Mouse (Mus musculus): ENCODE measurements around the gene Krtap4-1. TPM values are rescaled to one million over a fixed set of nuclear protein-coding genes. Genes with fewer than 3 reads are reported as not detected.
"Not testable (repeated sequence)": the region's sequence is repeated elsewhere in the genome, so short reads cannot be mapped to it uniquely, and the experiment has no call there.

The Krtap4-1 gene
- total RNA-seq (2021) (not detected), polyA plus RNA-seq (2012; rRNA removed) (not detected in 2 replicates)
- long read RNA-seq = 0 reads

GRCm38 (mm10) chr11:99628138-99628537 lies at the start of gene Krtap4-1:
Gene Krtap4-1 (minus strand): TSS chr11:99628238.
- no peak for DNase-seq

GRCm38 (mm10) chr11:99665860-99666259 lies 37.8 kb upstream of the Krtap4-1 start, which contains the start of gene Krtap4-6:
Gene Krtap4-6 (minus strand): TSS chr11:99665960.
- DNase-seq = no peak

GRCm38 (mm10) chr11:99662802-99663201 lies 34.8 kb upstream of the Krtap4-1 start:
- no peak for DNase-seq

- no peak for DNase-seq
Observed at GRCm38 (mm10) chr11:99659256-99659655, 31.2 kb upstream of the Krtap4-1 start.

DNA sequence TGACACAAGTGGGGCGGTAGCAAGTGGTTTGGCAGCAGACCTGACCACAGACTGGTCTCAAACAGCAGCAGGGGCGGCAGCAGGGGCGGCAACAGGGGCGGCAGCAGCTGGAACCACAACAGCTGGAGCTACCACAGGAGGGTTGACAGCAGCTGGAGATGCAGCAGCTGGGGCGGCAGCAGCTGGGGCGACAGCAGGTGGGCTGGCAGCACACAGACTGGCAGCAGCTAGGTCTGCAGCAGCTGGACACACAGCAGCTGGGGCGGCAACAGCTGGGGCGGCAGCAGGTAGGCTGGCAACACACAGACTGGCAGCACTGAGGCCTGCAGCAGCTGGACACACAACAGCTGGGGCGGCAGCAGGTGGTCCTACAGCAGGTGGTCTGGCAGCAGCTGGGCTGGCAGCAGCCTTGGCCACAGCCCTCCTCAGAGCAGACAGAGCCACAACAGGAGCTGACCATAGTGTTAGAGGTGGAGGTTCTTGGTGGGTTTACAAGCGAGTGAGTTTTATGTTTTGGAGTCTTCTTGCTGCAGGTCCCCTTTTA lies 30.5 kb upstream of the Krtap4-1 start, which contains the start of gene Gm11563:
TSS of gene Gm11563 (minus strand) at position 494 of the 544 bp plus-strand sequence.
- not testable (repeated sequence) for DNase-seq

DNA sequence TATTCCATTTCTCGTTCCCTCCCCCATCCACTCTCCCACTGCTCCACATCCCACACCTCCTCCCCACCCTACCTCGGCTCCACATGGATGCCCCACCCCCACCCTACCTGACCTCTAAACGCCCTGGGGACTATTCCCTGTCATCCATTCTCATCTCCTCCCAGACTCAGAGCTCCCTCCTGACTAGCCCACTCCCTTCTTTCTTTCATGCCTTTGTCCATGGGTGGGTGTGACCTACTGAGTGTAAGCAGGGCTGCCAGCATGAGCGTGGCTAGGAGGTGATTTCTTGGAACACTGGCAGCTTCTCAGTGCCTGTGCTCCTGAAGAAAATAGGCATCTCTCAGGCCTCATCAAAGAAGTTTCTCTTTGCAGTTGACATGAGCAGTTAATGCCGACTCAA lies 29.0 kb upstream of the Krtap4-1 start:
- DNase-seq = no peak

- no peak for DNase-seq
Observed at GRCm38 (mm10) chr11:99650136-99650535, 22.1 kb upstream of the Krtap4-1 start, which contains the start of gene Gm11555. Gene Gm11555 (minus strand): TSS chr11:99650236.

DNA sequence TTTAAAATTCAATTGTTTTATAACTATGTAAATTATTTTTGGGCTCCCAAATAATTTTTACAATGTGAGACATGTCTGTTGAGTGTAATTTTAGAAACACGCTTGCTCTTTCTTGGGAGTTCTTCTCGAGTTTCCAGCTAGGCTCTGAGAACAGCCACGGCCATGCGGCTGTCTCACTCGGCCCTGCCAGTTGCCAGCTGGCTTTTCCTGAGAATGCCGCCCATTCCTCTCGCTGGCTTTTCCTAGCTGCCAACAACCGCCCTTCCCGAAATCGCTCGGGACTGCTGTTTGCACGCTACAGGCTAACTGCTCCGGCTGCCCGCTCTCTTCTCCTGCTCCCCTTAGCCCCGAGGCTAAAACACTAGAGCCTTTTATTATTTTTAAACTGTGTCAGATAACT lies 18.4 kb upstream of the Krtap4-1 start:
- no peak for DNase-seq

DNA sequence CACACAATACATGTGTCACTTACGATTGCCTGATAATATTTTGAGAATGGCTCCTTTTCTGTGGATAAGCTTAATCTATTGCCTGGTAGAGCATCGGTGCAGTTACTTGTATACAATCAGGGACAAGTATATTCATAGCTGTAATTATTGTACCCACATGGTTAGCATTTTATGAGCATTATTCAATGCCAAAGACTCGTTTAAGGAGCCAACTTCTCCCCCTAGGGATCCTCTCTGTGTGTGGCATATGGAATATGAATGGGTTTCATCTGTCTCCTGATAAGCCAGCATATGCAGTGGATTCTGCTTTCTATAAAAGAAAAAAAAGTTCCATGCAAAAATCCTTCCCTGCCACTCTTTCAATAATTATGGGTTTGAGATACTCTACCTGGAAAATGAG lies 16.3 kb upstream of the Krtap4-1 start:
- no peak for DNase-seq

DNA sequence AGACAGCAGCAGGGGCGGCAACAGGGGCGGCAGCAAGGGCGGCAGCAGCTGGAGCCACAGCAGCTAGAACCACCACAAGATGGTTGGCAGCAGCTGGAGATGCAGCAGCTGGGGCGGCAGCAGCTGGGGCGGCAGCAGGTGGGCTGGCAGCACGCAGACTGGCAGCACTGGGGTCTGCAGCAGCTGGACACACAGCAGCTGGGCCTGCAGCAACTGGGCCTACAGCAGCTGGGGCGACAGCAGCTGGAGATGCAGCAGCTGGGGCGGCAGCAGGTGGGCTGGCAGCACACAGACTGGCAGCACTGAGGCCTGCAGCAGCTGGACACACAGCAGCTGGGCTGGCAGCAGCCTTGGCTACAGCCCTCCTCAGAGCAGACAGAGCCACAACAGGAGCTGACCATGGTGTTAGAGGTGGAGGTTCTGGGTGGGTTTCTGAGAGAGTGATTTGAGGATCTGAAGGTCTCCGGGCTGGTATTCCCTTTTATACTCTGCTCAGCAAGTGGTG lies 15.6 kb upstream of the Krtap4-1 start, which contains the start of gene Krtap4-7:
TSS of gene Krtap4-7 (minus strand) at position 455 of the 505 bp plus-strand sequence.
- not testable (repeated sequence) for DNase-seq

DNA sequence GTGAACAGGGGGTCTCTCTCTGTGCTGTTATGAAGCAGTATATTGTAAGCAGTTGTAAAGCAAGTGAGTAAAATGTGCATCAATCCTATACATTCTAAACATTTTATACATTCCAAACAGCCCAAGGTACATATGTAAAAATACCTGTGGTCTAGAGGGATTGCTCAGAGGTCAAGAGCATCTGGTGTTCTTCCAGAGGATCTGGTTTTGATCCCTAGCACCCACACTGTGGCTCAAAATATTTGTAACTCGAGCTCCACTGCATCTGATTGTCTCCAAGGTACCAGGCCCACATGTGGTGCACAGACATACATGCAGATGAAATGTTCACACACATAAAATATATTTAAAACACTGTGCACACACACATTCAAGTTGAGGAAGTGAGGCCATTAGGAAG lies 12.9 kb upstream of the Krtap4-1 start:
- no peak for DNase-seq

GRCm38 (mm10) chr11:99637086-99637485 lies 9.0 kb upstream of the Krtap4-1 start:
- DNase-seq = no peak

- DNase-seq = no peak
Observed at GRCm38 (mm10) chr11:99634653-99635134, 6.7 kb upstream of the Krtap4-1 start, which contains the start of gene Krtap4-2. Gene Krtap4-2 (minus strand): TSS chr11:99635084.

GRCm38 (mm10) chr11:99633293-99633692 lies 5.3 kb upstream of the Krtap4-1 start:
- no peak for DNase-seq

DNA sequence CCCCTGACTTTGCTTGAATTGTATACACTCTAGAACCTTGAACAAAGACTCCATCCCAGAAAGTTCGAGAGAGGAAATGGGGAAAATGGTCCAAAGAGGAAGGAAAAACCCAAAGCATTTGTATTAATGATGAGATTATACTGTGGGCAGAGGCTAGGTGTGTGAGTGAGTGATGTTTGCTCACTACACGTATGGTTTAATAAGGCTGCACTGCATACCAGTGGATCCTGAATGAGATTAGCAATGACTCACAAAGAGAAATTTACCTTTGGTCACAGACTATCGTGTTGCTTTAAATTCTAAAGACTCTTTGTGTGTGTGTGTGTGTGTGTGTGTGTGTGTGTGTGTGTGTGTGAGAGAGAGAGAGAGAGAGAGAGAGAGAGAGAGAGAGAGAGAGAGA lies 2.9 kb upstream of the Krtap4-1 start:
- no peak for DNase-seq

DNA sequence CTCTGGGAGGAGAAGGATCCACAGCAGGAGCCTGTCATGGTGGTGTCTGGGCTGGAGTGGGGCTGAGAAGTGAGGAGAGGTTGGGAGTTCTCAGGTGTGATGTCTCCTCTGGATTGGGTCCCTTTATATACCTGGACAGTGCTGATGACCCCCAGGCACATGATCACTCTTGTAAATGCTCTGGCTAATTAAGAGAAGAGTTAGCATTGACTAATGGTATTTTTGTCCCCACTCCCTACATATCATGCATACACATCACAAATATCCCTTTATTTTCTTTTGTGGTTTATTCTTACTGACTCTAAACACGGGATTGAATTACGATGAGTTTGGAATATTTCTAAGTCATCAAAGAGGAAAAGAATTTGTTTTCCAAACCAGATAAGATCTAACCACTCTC lies 7.7 kb downstream of the Krtap4-1 start, which contains the start of gene Gm11562:
TSS of gene Gm11562 (minus strand) at position 101 of the 400 bp plus-strand sequence.
- no peak for DNase-seq

DNA sequence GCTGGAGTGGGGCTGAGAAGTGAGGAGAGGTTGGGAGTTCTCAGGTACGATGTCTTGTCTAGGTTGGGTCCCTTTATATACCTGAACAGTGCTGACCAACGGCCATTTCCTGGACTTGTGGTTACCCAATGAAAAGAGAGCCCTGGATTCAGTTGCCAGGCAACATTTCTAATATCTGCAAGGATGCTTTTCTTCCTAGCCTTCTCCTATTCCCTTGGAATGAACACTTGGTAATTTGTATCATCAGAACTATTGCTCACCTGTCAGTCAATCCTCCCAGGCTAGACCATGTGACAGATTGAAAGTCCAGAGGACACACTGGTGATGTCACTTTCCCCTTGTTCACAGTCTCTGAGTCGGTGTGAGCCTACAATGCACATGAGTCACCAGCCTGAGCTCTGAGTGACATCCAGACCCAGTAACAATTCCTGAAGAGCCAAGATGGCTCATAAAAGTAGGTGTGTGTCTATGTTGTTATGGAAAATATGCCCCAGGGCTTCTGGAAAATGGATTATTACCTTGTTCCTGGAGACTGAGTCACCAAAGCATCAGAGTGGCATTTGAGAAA lies 13.2 kb downstream of the Krtap4-1 start, which contains the start of gene Krtap2-4:
TSS of gene Krtap2-4 (minus strand) at position 51 of the 568 bp plus-strand sequence.
- DNase-seq = no peak

DNA sequence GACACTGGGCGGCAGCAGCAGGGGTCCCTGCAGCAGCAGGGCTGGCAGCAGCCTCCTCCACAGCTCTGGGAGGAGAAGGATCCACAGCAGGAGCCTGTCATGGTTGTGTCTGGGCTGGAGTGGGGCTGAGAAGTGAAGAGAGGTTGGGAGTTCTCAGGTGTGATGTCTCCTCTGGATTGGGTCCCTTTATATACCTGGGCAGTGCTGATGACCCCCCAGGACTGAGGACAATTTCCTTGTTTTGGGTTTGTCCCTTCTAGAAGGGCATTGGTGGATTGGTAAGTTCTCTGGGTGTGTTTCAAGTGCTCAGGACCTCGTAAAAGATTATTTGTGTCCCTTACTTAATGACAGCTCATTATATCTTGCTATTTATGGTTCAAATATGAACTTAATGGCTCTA lies 17.9 kb downstream of the Krtap4-1 start, which contains the start of gene Gm11937:
TSS of gene Gm11937 (minus strand) at position 101 of the 400 bp plus-strand sequence.
- not testable (repeated sequence) for DNase-seq

DNA sequence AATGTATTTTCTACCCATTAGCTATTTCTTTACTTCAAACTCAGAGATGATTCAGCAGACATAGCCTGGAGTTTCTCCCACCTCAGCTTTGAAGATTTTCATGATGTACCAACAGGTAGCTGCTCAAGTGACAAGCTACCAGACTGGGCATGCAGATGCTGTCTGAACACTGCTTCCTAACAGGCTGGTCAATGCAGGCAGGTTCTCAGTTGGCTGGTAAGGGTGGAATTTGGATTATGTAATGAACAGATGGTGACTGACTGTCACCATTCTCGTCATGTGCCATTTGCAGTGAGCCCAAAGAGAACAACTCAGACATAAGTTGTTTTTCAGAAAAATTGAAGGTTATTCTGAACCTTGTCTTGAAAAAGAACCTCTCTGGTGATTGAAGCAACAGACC lies 18.9 kb downstream of the Krtap4-1 start:
- no peak for DNase-seq

DNA sequence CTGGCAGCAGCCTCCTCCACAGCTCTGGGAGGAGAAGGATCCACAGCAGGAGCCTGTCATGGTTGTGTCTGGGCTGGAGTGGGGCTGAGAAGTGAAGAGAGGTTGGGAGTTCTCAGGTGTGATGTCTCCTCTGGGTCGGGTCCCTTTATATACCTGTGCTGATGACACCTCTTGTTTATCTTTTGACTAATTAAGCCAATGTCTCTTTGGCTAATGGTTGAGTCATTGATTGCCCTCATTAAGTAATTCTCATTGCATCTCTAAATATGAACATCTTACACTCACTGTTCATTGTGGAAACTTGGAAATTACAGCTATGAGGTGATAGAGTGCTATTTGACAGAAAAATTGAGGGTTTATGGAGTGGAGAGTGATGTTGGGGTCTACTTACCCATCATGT lies 24.8 kb downstream of the Krtap4-1 start, which contains the start of gene Gm11938:
TSS of gene Gm11938 (minus strand) at position 101 of the 400 bp plus-strand sequence.
- DNase-seq = not testable (repeated sequence)

DNA sequence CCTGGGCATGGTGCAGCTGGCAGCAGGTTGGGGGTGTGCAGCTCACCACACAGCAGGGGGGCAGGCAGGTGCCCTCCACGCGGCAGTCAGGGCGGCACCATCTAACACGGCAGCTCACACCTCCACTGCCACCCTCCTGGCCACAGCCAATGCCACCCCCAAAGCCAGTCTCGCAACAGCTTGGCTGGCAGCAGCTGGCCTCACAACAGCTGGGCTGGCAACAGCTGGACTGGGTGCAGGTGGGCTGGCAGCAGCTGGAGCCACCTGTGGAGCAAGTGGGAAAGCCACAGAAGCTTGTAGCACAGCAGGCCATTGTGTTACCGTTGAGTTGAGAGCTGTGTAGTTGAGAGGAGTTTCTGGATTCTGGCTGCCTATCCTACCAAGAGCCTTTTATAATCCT lies 30.3 kb downstream of the Krtap4-1 start, which contains the start of gene Krtap9-3:
TSS of gene Krtap9-3 (minus strand) at position 364 of the 400 bp plus-strand sequence.
- not testable (repeated sequence) for DNase-seq

DNA sequence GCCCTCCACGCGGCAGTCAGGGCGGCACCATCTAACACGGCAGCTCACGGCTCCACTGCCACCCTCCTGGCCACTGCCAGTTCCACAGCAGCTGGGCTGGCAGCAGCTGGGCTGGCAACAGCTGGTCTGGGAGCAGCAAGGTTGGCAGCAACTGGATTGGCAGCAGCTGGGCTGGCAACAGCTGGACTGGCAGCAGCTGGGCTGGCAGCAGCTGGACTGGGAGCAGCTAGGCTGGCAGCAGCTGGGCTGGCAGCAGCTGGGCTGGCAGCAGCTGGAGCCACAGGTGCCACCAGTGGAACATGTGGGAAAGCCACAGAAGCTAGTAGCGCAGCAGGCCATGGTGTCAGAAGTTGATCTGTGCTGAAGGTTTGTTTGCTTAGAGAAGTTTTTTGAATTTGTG lies 37.1 kb downstream of the Krtap4-1 start, which contains the start of gene Krtap1-3:
TSS of gene Krtap1-3 (minus strand) at position 359 of the 400 bp plus-strand sequence.
- no peak for DNase-seq

DNA sequence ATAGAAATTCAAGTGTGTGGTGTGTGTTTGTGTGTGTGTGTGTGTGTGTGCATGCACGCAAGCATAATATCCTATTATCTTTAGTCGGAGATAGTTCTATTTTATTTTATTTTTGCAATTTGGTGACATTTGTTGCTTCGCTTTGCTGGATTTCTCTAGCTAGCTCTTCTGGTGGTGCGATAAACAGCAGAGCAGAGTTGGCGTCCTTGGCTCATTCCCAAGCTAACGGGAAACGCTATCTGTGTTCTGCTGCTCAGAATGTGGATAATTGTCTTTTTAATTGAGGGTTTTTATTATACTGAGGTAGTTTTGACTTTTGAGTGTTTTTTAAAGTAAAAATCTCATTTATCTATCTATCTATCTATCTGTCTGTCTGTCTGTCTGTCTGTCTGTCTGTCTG lies 42.9 kb downstream of the Krtap4-1 start:
- DNase-seq = no peak

Measured in adrenal gland, adult 2 months (tissue).